Mouse (Mus musculus) spleen, adult 2 months (tissue): ENCODE results near the gene Il1r2.

ENCODE experiments used
- CTCF ChIP-seq: fragments of 200-500 bp; IDR thresholded peaks from 2 replicates; pipeline ENCODE4 v1.5.1; 2011; ENCODE audit warnings: mild to moderate bottlenecking, inconsistent platforms; ENCODE audit not compliant: insufficient read depth, insufficient read length, insufficient replicate concordance; ENCODE audit errors: extremely low read depth
- POLR2A ChIP-seq: fragments of 200-500 bp; IDR thresholded peaks from 2 replicates; pipeline ENCODE4 v1.6.1; 2011; ENCODE audit warnings: low read depth, low read length, inconsistent platforms

- TF ChIP-seq CTCF: no peak
- TF ChIP-seq POLR2A: no peak
Measured at GRCm38 (mm10) chr1:40174146-40174545, 100.3 kb downstream of the Il1r2 start.
